Mouse (Mus musculus) left cerebral cortex, adult 8-10 months (tissue): Measurements from ENCODE around the gene Rft1. TPM values are rescaled to one million over a fixed set of nuclear protein-coding genes. Genes with fewer than 3 reads are reported as not detected.

ENCODE experiments used
- DNase-seq, 2 experiments: peaks; one replicate each; pipeline ENCODE4 v3.0.0; 2022; ENCODE audit warnings: low spot score in 2 of 2
- total RNA-seq, 4 experiments: library from RNA; stranded (reverse); gene quantifications; 2 replicates each; pipeline ENCODE4 v1.2.4; 2022

Rft1 gene
- total RNA-seq: 10 to 100 TPM; 11.9 to 13.7 (median 13.2) TPM

- DNase-seq: peak; percentile 92 to 99
Observed at GRCm38 (mm10) chr14:30653943-30654659, at the start of gene Rft1. Rft1 (plus strand) TSS chr14:30654360.

GRCm38 (mm10) chr14:30606817-30607216 is 47.3 kb upstream of the Rft1 start:
- no peak for DNase-seq

GRCm38 (mm10) chr14:30607696-30608095 is 46.5 kb upstream of the Rft1 start:
- no peak for DNase-seq

GRCm38 (mm10) chr14:30608176-30608575 is 46.0 kb upstream of the Rft1 start:
- no peak for DNase-seq

- no peak for DNase-seq
Observed at GRCm38 (mm10) chr14:30609499-30609898, 44.7 kb upstream of the Rft1 start.

- DNase-seq: no peak
Observed at GRCm38 (mm10) chr14:30610304-30610703, 43.9 kb upstream of the Rft1 start.

GRCm38 (mm10) chr14:30610940-30611339 is 43.2 kb upstream of the Rft1 start:
- DNase-seq: no peak

- peak in 1 of 2 experiments; percentile 52 for DNase-seq
Observed at GRCm38 (mm10) chr14:30612523-30612922, 41.6 kb upstream of the Rft1 start.

- no peak for DNase-seq
Observed at GRCm38 (mm10) chr14:30612962-30613715, 41.0 kb upstream of the Rft1 start.

GRCm38 (mm10) chr14:30616751-30617150 is 37.4 kb upstream of the Rft1 start:
- no peak for DNase-seq

- DNase-seq: no peak
Observed at GRCm38 (mm10) chr14:30618746-30619275, 35.3 kb upstream of the Rft1 start.

GRCm38 (mm10) chr14:30619982-30620578 is 34.1 kb upstream of the Rft1 start:
- no peak for DNase-seq

- DNase-seq: no peak
Observed at GRCm38 (mm10) chr14:30622130-30622529, 32.0 kb upstream of the Rft1 start.

- DNase-seq: no peak
Observed at GRCm38 (mm10) chr14:30622556-30622955, 31.6 kb upstream of the Rft1 start.

- DNase-seq: no peak
Observed at GRCm38 (mm10) chr14:30624277-30624721, 29.9 kb upstream of the Rft1 start.

- no peak for DNase-seq
Observed at GRCm38 (mm10) chr14:30625131-30625807, 28.9 kb upstream of the Rft1 start.

- no peak for DNase-seq
Observed at GRCm38 (mm10) chr14:30625856-30626726, 28.1 kb upstream of the Rft1 start, which contains the start of gene Prkcd. Prkcd (minus strand) TSS chr14:30626210.

- DNase-seq: no peak
Observed at GRCm38 (mm10) chr14:30626756-30627742, 27.1 kb upstream of the Rft1 start.

GRCm38 (mm10) chr14:30628235-30628634 is 25.9 kb upstream of the Rft1 start:
- DNase-seq: no peak
